9 mouse cellular contexts compared by ENCODE assay signal in genomic region chr5:28093874-28094273, GRCm38 (mm10). TPM values are rescaled to one million over a fixed set of nuclear protein-coding genes. Genes with fewer than 3 reads are reported as not detected.
DNase-seq lines count a peak whose midpoint lies in the region; ATAC-seq and TF ChIP-seq lines count a peak whose summit lies in the region.
"Had no signal": no experiment of that assay in that cellular context is flagged by ENCODE, and none has a peak within 500 bp of the region (broad histone marks: within the 10 kb centered on the region; RNA-seq: fewer than 3 reads in every experiment).

No protein-coding gene starts in this region.

- CTCF ChIA-PET in Patski (lab: Charles Lee), result interaction anchor here (0.7 to 2.8 kb wide), 12 partner anchors 8 to 101 kb away, joined by 3 to 19 read pairs (median 4); no protein-coding TSS in a partner anchor

- in situ Hi-C loops in Patski (cut with MboI; ENCODE audit: low pct_unique_long_range_greater_than_20kb), result loop anchor here (10.0 kb wide), 1 partner anchor 239 kb away; no protein-coding TSS in a partner anchor

- no peak for DNase-seq in Patski (ENCODE audit: low read depth, low spot score)
- DNase-seq in cerebellum, postnatal 10 days, result peak; percentile 93 to 96
- peak; percentile 75 for DNase-seq in gastrocnemius, adult 18-20 months (ENCODE audit: low spot score)
- DNase-seq in intestine, embryonic 14.5 days (ENCODE audit: low spot score), result peak; percentile 90
- DNase-seq in left cerebral cortex, postnatal 14 days (ENCODE audit: low spot score in 2 of 2), result peak; percentile 57 to 82
- DNase-seq in skeletal muscle tissue, adult 2 months (ENCODE audit: low read depth, low spot score), result peak; percentile 26
- peak; percentile 20 for DNase-seq in yolk sac, embryonic 10.5 days (ENCODE audit: low spot score)

- H3K36me3 ChIP-seq in intestine, embryonic 14.5 days (ENCODE audit: control insufficient read depth, insufficient read depth, low read length), result no peaks in the 10 kb centered on the region
- no peaks in the 10 kb centered on the region for H3K36me3 ChIP-seq in midbrain, embryonic 12.5 days
- H3K36me3 ChIP-seq: liver, embryonic 15.5 days had no signal

- no peak overlapping the region for H3K4me3 ChIP-seq in intestine, embryonic 14.5 days (ENCODE audit: low read depth, low read length)
- H3K4me3 ChIP-seq in midbrain, embryonic 12.5 days, result no peak overlapping the region
- H3K4me3 ChIP-seq: liver, embryonic 15.5 days had no signal

- no peak overlapping the region for H3K9ac ChIP-seq in intestine, embryonic 14.5 days (ENCODE audit: low read length)
- no peak overlapping the region for H3K9ac ChIP-seq in midbrain, embryonic 12.5 days (replicated peaks)
- H3K9ac ChIP-seq: liver, embryonic 15.5 days had no signal

- intact Hi-C loops in left cerebral cortex, postnatal 14 days (cut with DNase I), result loop anchor here (2.0 kb wide), 2 partner anchors 99 to 303 kb away; partner anchors contain the start of gene Paxip1

- 25% methylated on average over 4 of the region's 4 CpGs for WGBS in intestine, embryonic 14.5 days
- WGBS in midbrain, embryonic 12.5 days, result 26% methylated on average over 4 of the region's 4 CpGs

- no peak overlapping the region for H3K4me2 ChIP-seq in intestine, embryonic 14.5 days (ENCODE audit: low read length)
- H3K4me2 ChIP-seq in midbrain, embryonic 12.5 days (replicated peaks), result no peak overlapping the region
- H3K4me2 ChIP-seq: liver, embryonic 15.5 days had no signal

- no peak overlapping the region for H3K27ac ChIP-seq in intestine, embryonic 14.5 days (ENCODE audit: low read depth)
- H3K27ac ChIP-seq in midbrain, embryonic 12.5 days (replicated peaks), result no peak overlapping the region
- H3K27ac ChIP-seq: liver, embryonic 15.5 days had no signal

- no peaks in the 10 kb centered on the region for H3K4me1 ChIP-seq in intestine, embryonic 14.5 days (replicated peaks; ENCODE audit: control insufficient read depth, insufficient read depth, low read length)
- no peaks in the 10 kb centered on the region for H3K4me1 ChIP-seq in midbrain, embryonic 12.5 days
- H3K4me1 ChIP-seq: liver, embryonic 15.5 days had no signal

- TF ChIP-seq CTCF in Patski (IDR thresholded peaks at IDR 0.05), result peak; percentile 97

- POLR2A ChIA-PET in Patski (lab: Charles Lee), result interaction anchor here (1.3 kb wide), 1 partner anchor 20 kb away, joined by 3 read pairs; no protein-coding TSS in a partner anchor

- ATAC-seq in Patski, result peak; percentile 57
- ATAC-seq in intestine, embryonic 14.5 days (replicated peaks; ENCODE audit: low FRiP score, low TSS enrichment, low read depth), result peak; percentile 70
- ATAC-seq in midbrain, embryonic 12.5 days (ENCODE audit: low FRiP score, low read depth), result peak; percentile 65

- no peaks in the 10 kb centered on the region for H3K9me3 ChIP-seq in intestine, embryonic 14.5 days (ENCODE audit: control insufficient read depth, low read length)
- H3K9me3 ChIP-seq in midbrain, embryonic 12.5 days, result no peaks in the 10 kb centered on the region
- H3K9me3 ChIP-seq: liver, embryonic 15.5 days had no signal

- peaks cover 21% of the 10 kb centered on the region for H3K27me3 ChIP-seq in Patski
- no peaks in the 10 kb centered on the region for H3K27me3 ChIP-seq in intestine, embryonic 14.5 days (replicated peaks; ENCODE audit: control insufficient read depth, insufficient read depth, low read length)
- no peaks in the 10 kb centered on the region for H3K27me3 ChIP-seq in midbrain, embryonic 12.5 days
- H3K27me3 ChIP-seq: liver, embryonic 15.5 days had no signal

RNA-seq across cellular contexts. Expression of gene Insig1, which starts 22.7 kb away (rescaled TPM):
- polyA plus RNA-seq in Patski (2021), result 19.8 TPM
- total RNA-seq in gastrocnemius, adult 18-20 months (2021), result 10 to 100 TPM in 1 of 2 experiments, 1 to 10 TPM in 1; 8.4 to 11.4 TPM
- polyA plus RNA-seq in intestine, embryonic 14.5 days (2014; fragmentation: Nextera tagmentation; extraction: Ambion mirVana), result 119 and 158 TPM in 2 replicates
- total RNA-seq in left cerebral cortex, postnatal 14 days (2021), result 10 to 100 TPM; 71.4 to 76.6 TPM
- 119 and 141 TPM in 2 replicates for polyA plus RNA-seq in midbrain, embryonic 12.5 days (2016; fragmentation: Nextera tagmentation; extraction: Ambion mirVana)
